Mouse (Mus musculus) heart, embryonic 14.5 days (tissue): ENCODE data around the gene Tubb2b. TPM values are rescaled to one million over a fixed set of nuclear protein-coding genes. Genes with fewer than 3 reads are reported as not detected.
A peak's percentile ranks its signal among the peaks of the same experiment; 100 is the strongest.

Experiments used
- ATAC-seq: fragments of 200-750 bp; cut with Nextera tagmentation; 2 replicates; pipeline ENCODE4 v1.8.0; 2017; ENCODE audit warnings: low read depth, moderate TSS enrichment; ENCODE audit not compliant: insufficient number of reproducible peaks, insufficient read depth, low FRiP score
- H3K27ac ChIP-seq, 2 experiments: fragments of 200-500 bp in 1 of 2; fragments of 300-500 bp in 1 of 2; sonication (generic) in 1 of 2; replicated peaks in 1 of 2; 2 replicates each; pipeline ENCODE4 v1.5.1; 2012 to 2014; ENCODE audit warnings: low read depth in 2 of 2, low read length in 2 of 2, control low read depth in 1 of 2, mild to moderate bottlenecking in 1 of 2, mixed read lengths in 1 of 2; ENCODE audit not compliant: control insufficient read depth in 1 of 2, insufficient read depth in 1 of 2
- H3K27me3 ChIP-seq: fragments of 300-500 bp; sonication (generic); 2 replicates; pipeline ENCODE4 v1.6.1; 2014; ENCODE audit warnings: mild to moderate bottlenecking, low read length, control low read depth; ENCODE audit not compliant: control insufficient read depth, insufficient read depth
- H3K36me3 ChIP-seq: fragments of 300-500 bp; sonication (generic); 2 replicates; pipeline ENCODE4 v1.6.1; 2014; ENCODE audit warnings: mild to moderate bottlenecking, control low read depth, low read length, mixed read lengths; ENCODE audit not compliant: control insufficient read depth, insufficient read depth
- H3K4me1 ChIP-seq, 2 experiments: fragments of 200-500 bp in 1 of 2; fragments of 300-500 bp in 1 of 2; sonication (generic) in 1 of 2; 2 replicates each; pipeline ENCODE4 v1.6.1; 2012 to 2014; ENCODE audit warnings: low read length in 2 of 2, control low read depth in 1 of 2, mixed read lengths in 1 of 2; ENCODE audit not compliant: control insufficient read depth in 2 of 2, insufficient read depth in 2 of 2
- H3K4me2 ChIP-seq: fragments of 300-500 bp; sonication (generic); 2 replicates; pipeline ENCODE4 v1.6.1; 2014; ENCODE audit warnings: mild to moderate bottlenecking, low read length
- H3K4me3 ChIP-seq, 2 experiments: fragments of 200-500 bp in 1 of 2; fragments of 300-500 bp in 1 of 2; sonication (generic) in 1 of 2; 2 replicates each; pipeline ENCODE4 v1.5.1; 2012 to 2014; ENCODE audit warnings: low read length in 2 of 2, mild to moderate bottlenecking in 2 of 2, control low read depth in 1 of 2, low read depth in 1 of 2, moderate library complexity in 1 of 2; ENCODE audit not compliant: control insufficient read depth in 1 of 2, insufficient read depth in 1 of 2
- H3K9ac ChIP-seq: fragments of 300-500 bp; sonication (generic); 2 replicates; pipeline ENCODE4 v1.6.1; 2014; ENCODE audit warnings: mild to moderate bottlenecking, low read length
- H3K9me3 ChIP-seq: fragments of 300-500 bp; sonication (generic); 2 replicates; pipeline ENCODE4 v1.6.1; 2016; ENCODE audit warnings: low read length, control low read depth; ENCODE audit not compliant: control insufficient read depth
- WGBS: fragments of 180-500 bp; shearing (Covaris S2); extraction: QIAGEN DNeasy Blood & Tissue Kit; methylation state at CpG from one replicate; pipeline ENCODE4 v1.1.7; 2014; 5-methylcytosine and 5-hydroxymethylcytosine counted together
- polyA plus RNA-seq: library from polyadenylated mRNA; unstranded; fragments of >200 nt; fragmentation: Nextera tagmentation; extraction: Ambion mirVana; gene quantifications from 2 replicates; pipeline ENCODE4 v1.2.1, GENCODE M21; 2014

The Tubb2b gene
- polyA plus RNA-seq, 1 experiment from 2014 or later, result 35.0 TPM

- no peaks in the 10 kb centered on the region for H3K27me3 ChIP-seq
- H3K9me3 ChIP-seq, result no peaks in the 10 kb centered on the region
- H3K4me2 ChIP-seq, result no peak overlapping the region
- H3K27ac ChIP-seq, result no peak overlapping the region
- H3K36me3 ChIP-seq, result peaks cover 13% of the 10 kb centered on the region
- no peak overlapping the region for H3K4me3 ChIP-seq
- H3K4me1 ChIP-seq, result peaks cover 11 to 15% of the 10 kb centered on the region in 2 experiments
- WGBS, result 72% methylated on average over 3 of the region's 3 CpGs
- H3K9ac ChIP-seq, result no peak overlapping the region
- no peak for ATAC-seq
Observed at GRCm38 (mm10) chr13:34079801-34080200, 50.5 kb downstream of the Tubb2b start.

DNA sequence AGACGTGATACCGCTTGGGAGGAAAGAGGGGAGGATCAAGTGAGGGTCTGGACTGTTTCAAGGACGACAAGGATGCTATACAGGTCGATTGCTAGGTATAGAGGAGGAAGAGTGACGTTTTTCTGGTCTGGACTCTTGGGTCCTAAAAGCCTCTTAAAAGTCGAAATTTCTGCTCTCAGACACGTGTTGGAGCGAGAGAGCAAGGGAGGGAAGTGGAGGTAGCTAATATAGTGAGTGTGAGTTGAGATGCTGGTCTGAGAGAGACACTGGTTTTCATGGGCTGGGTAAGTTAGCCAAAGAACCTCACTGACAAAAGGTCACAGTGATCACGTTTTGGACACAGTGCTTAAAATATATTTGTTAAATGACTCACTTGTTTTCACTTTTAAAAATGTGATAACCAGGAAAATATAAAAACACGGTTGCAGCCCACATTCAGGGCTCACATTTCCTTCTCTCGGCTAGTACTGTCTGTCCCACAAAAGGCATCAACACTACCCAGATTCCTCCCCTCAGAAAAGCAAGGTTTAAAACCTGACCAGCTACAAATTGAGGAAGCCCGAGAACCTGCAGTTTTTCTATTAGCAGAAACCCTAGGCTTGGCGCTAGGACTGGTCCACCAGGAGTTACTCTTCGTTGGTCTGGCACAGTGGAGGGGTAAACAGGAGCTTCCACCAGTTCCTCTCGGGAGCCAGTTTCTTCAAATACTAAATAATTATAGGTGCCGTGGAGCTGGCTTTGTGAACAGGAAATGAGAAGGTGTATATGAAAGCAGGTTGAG lies 51.6 kb downstream of the Tubb2b start:
- no peak for ATAC-seq
- H3K9ac ChIP-seq, result peak overlapping the region; percentile 87
- 39% methylated on average over 16 of the region's 16 CpGs for WGBS
- peaks cover 11 to 15% of the 10 kb centered on the region in 2 experiments for H3K4me1 ChIP-seq
- peak overlapping the region; percentile 87 for H3K4me2 ChIP-seq
- no peaks in the 10 kb centered on the region for H3K9me3 ChIP-seq
- no peak overlapping the region for H3K27ac ChIP-seq
- peak overlapping the region; percentile 73 to 79 for H3K4me3 ChIP-seq
- H3K36me3 ChIP-seq, result peaks cover 20% of the 10 kb centered on the region
- no peaks in the 10 kb centered on the region for H3K27me3 ChIP-seq

- peak within 1 kb of the TSS; percentile 73 to 79 for H3K4me3 ChIP-seq
- H3K27ac ChIP-seq, result peak within 1 kb of the TSS; percentile 35 to 45; a peak in 2 of 4 replicates
- peak within 1 kb of the TSS; percentile 87 for H3K4me2 ChIP-seq
- H3K36me3 ChIP-seq, result peaks cover 25% of the 10 kb centered on the region
- 2% methylated on average over 45 of the region's 45 CpGs for WGBS
- ATAC-seq, result peak; percentile 88
- H3K9ac ChIP-seq, result peak within 1 kb of the TSS; percentile 87
- no peaks in the 10 kb centered on the region for H3K9me3 ChIP-seq
- H3K4me1 ChIP-seq, result peaks cover 13 to 17% of the 10 kb centered on the region in 2 experiments
- H3K27me3 ChIP-seq, result no peaks in the 10 kb centered on the region
Observed at GRCm38 (mm10) chr13:34077492-34078271, 52.6 kb downstream of the Tubb2b start, which contains the start of gene Tubb2a. Gene Tubb2a, minus strand, starts transcription at chr13:34078007.

Other genes with a start within 250 kb of the Tubb2b start
- gene Serpinb6c, start 224.8 kb downstream of the Tubb2b start, polyA plus RNA-seq, result not detected in 2 replicates
- 30.0 and 32.7 TPM in 2 replicates for gene Nqo2, start 165.8 kb downstream of the Tubb2b start, polyA plus RNA-seq
- gene Ripk1, start 128.1 kb downstream of the Tubb2b start, polyA plus RNA-seq, result 8.7 TPM in 2 replicates
- 73.0 and 73.6 TPM in 2 replicates for gene Serpinb6a, start 127.7 kb downstream of the Tubb2b start, polyA plus RNA-seq
- 45.2 and 50.1 TPM in 2 replicates for gene Bphl, start 92.9 kb downstream of the Tubb2b start, polyA plus RNA-seq
- gene Tubb2a, start 52.5 kb downstream of the Tubb2b start, polyA plus RNA-seq, result 124 and 131 TPM in 2 replicates
- 81.2 and 81.7 TPM in 2 replicates for gene Psmg4, start 32.5 kb upstream of the Tubb2b start, polyA plus RNA-seq
- gene Slc22a23, start 214.7 kb upstream of the Tubb2b start, polyA plus RNA-seq, result 7.8 and 8.5 TPM in 2 replicates